Mouse (Mus musculus) erythroblast, adult 5-6 weeks (primary cell): ENCODE results near the gene Gjb4. TPM values are rescaled to one million over a fixed set of nuclear protein-coding genes. Genes with fewer than 3 reads are reported as not detected.

Experiments used
- ATAC-seq: replicated peaks from 2 replicates; pipeline ENCODE4 v1.8.0; 2016; ENCODE audit warnings: moderate number of reproducible peaks, mild to moderate bottlenecking, moderate TSS enrichment, inconsistent platforms; ENCODE audit not compliant: poor library complexity, low FRiP score, severe bottlenecking
- total RNA-seq, 2 experiments: library from RNA; stranded (forward) in 1 of 2; stranded (reverse) in 1 of 2; fragments of 150-400 nt in 1 of 2; fragments of 200-764, 138-1000 nt in 1 of 2; gene quantifications; 2 replicates each; pipeline versions ENCODE4 v1.2.3 to v1.2.4; 2015 to 2017; ENCODE audit warnings: low replicate concordance in 2 of 2

Gene Gjb4
- total RNA-seq, 2 experiments from 2014 or later, result not detected

DNA sequence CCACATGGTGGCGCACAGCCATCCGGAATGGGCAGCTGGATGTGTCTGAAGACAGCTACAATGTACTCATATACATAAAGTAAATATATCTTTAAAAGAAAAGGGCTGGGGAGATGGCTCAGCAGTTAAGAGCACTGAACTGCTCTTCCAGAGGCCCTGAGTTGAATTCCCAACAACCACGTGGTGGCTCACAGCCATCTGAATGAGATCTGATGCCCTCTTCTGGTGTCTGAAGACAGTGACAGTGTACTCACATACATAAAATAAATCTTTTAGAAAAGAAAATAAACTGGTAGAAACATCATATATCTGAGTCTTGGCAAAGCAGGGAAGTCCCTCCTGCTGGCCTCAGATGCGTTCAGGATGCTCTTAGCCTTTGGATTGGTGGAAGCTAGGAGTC lies 36.7 kb downstream of the Gjb4 start:
- no peak for ATAC-seq

DNA sequence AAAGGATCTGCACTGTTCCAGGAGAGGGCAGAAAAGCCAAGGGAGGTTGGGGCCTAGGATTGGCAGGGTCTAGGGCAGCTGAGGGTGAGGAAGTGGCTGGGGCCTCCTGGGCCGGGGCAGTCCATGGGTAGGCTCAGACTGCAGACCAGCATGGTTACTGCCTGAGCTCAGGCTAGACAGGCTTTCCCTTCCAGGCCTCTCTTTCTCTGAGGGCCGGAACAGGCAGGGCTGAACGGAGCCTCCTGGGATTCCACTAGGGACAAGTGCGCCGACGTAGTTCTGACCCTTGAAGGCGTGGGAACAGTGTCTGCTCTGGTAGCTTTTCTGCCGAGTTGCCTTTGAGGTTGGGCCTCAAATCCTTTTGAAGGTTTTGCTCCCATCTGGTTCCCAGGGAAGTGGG lies 38.1 kb downstream of the Gjb4 start:
- ATAC-seq, result no peak

DNA sequence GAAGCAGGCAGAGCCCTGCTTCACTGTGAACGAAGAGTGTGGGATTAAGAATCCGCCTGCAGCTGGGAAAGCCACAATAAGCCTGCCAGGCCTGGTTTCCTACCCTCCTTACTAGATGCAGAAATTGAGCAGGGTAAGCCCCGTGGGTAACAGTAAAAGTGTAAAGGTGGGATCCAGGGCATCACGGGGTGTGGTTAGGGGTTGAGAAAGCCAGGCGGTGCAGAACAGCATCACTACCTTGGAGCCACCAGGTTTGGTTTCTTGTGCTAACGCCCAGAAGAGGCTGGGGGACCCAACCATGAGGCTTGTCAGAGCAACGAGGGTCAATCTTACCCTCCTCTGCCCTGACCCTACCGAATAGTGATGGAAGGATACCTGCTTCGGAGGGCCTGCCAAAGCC lies 39.3 kb downstream of the Gjb4 start:
- ATAC-seq, result no peak

DNA sequence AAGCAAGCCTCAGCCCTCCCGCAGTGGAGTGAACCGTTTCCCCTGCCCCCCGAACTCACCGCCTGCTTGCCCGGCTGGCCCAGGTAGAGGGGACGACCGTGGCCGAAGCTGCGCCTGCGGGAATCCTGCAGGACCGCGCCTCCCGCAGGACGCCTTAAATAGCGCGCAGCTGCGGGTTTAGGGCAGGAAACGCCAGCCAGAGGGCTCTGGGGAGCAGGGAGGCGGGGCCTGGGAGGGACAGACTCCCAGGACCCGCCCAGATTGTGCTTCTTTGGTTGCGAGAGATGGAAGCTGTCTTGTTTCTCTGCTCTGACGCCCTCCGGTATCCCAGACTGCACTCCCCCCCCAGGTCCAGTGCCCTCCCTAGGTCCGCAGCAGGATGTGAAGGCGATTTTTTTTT lies 40.0 kb downstream of the Gjb4 start, which contains the start of gene Gja4:
Gene Gja4 (minus strand): TSS at position 179 of the 400 bp plus-strand sequence.
- no peak for ATAC-seq

DNA sequence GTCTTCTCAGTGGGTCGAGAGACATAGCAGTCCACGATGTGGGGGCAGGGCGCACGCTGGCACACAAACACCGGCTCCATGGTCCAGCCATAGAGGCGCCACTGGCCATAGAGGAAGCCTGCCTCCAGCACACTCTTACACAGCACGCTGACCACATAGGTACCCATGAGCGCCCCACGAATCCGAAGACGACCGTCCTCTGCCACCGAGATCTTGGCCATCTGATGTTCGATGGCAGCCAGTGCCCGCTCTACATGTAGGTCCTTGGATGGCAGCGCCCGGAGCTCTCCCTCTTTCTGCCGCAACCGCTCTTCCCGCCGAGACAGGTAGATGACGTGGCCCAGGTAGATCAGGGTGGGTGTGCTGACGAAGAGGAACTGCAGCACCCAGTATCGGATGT lies 41.5 kb downstream of the Gjb4 start:
- ATAC-seq, result no peak

DNA sequence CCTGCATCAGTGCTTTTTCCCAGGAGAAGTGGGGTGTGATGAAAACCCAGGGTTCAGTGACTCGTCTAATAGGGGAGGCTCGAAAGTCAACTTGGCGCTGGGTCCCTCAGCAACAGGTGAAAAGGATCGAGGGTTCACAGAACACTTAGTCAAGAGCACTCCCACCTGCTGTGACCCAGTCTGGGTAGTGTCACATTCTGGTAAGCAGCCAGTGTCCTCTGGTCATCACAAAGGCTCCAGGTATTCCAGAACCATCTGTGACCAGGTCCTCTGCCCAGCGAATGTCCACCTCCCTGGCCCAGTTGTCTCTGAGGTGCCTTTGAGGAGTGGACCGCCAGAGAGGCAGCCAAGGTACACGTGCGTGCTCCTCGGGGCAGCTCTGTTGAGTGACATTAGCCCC lies 42.3 kb downstream of the Gjb4 start:
- ATAC-seq, result no peak

DNA sequence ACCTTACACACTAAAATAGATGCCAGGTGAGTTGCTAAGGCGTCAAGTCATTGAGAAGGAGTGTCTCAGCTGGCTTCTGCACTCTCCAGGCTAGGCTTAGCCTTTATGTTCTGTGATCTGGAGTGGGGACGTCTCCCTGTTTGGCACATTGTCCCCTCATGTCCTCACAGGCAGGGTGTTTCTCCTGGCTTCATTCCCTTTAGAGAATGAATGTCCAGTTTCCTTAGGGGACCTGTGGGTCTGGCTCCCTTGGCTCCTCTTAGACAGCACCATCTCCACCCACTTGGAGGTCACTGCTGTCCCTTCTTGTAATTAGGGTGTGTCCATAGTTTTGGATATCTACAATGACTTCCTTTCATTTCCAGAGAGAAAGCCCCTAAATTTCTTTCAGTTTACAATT lies 47.0 kb downstream of the Gjb4 start:
- no peak for ATAC-seq

DNA sequence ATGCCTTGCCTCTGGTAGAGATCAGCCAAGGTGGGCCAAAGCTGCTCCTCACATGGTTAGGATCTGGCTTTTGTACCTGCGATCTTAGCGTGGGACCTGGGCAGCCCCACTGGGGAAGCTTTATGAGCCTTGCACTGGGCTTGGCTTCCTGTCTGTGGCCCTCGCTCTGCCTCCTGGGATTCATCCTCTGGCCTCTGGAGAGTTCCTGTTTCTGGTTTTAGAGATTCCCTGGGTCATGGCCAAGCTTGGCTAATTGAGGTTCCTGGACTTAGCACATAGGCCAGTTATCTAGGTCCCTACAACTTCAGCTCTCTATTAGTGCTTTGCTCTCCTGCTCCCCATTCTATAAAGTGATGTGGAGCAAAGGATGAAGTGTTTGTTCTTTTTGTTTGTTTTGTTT lies 50.1 kb downstream of the Gjb4 start:
- ATAC-seq, result no peak

Other genes with a start within 250 kb of the Gjb4 start
- 0.77 and 7.7 TPM in 2 replicates for gene Tmem35b, start 230.4 kb downstream of the Gjb4 start, total RNA-seq (2015; ENCODE audit: low replicate concordance)
- gene Tmem35b, start 230.4 kb downstream of the Gjb4 start, total RNA-seq (2017; ENCODE audit: low replicate concordance), result 1.1 and 2.8 TPM in 2 replicates
- gene Dlgap3, start 184.9 kb downstream of the Gjb4 start, total RNA-seq (2015; ENCODE audit: low replicate concordance), result not detected in 2 replicates
- gene Dlgap3, start 184.9 kb downstream of the Gjb4 start, total RNA-seq (2017; ENCODE audit: low replicate concordance), result not detected in 2 replicates
- gene Smim12, start 110.3 kb downstream of the Gjb4 start, total RNA-seq (2015; ENCODE audit: low replicate concordance), result 4.8 and 11.1 TPM in 2 replicates
- gene Smim12, start 110.3 kb downstream of the Gjb4 start, total RNA-seq (2017; ENCODE audit: low replicate concordance), result 4.7 and 4.9 TPM in 2 replicates
- gene Gja4, start 40.0 kb downstream of the Gjb4 start, total RNA-seq (2015; ENCODE audit: low replicate concordance), result not detected in 2 replicates
- gene Gja4, start 40.0 kb downstream of the Gjb4 start, total RNA-seq (2017; ENCODE audit: low replicate concordance), result not detected in 2 replicates
- 0.84 TPM in 1 of 2 replicates, not detected in the other for gene Gjb3, start 23.2 kb downstream of the Gjb4 start, total RNA-seq (2015; ENCODE audit: low replicate concordance)
- gene Gjb3, start 23.2 kb downstream of the Gjb4 start, total RNA-seq (2017; ENCODE audit: low replicate concordance), result 2.4 TPM in 1 of 2 replicates, not detected in the other
- gene Gjb5, start 4.1 kb upstream of the Gjb4 start, total RNA-seq (2015; ENCODE audit: low replicate concordance), result not detected in 2 replicates
- gene Gjb5, start 4.1 kb upstream of the Gjb4 start, total RNA-seq (2017; ENCODE audit: low replicate concordance), result not detected in 2 replicates